Mouse (Mus musculus): ENCODE results near the gene Cpox.
A peak's percentile ranks its signal among the peaks of the same experiment; 100 is the strongest.

The Cpox gene

GRCm38 (mm10) chr16:58669264-58669663, 828 bp upstream of the Cpox start:
- no peak for DNase-seq (ENCODE audit: low read depth, low spot score)

GRCm38 (mm10) chr16:58670643-58671042, 551 bp downstream of the Cpox start:
- peak; percentile 65 for DNase-seq (ENCODE audit: low read depth, low spot score)

- DNase-seq (ENCODE audit: low read depth, low spot score), result no peak
Measured at GRCm38 (mm10) chr16:58671212-58671985, 1.3 kb downstream of the Cpox start.

- DNase-seq (ENCODE audit: low read depth, low spot score), result no peak
Measured at GRCm38 (mm10) chr16:58672396-58672795, 2.3 kb downstream of the Cpox start.

GRCm38 (mm10) chr16:58673811-58674410, 3.8 kb downstream of the Cpox start:
- DNase-seq (ENCODE audit: low read depth, low spot score), result no peak

- DNase-seq (ENCODE audit: low read depth, low spot score), result no peak
Measured at GRCm38 (mm10) chr16:58675256-58675655, 5.2 kb downstream of the Cpox start.

GRCm38 (mm10) chr16:58676156-58676555, 6.1 kb downstream of the Cpox start:
- DNase-seq (ENCODE audit: low read depth, low spot score), result no peak

- DNase-seq (ENCODE audit: low read depth, low spot score), result no peak
Measured at GRCm38 (mm10) chr16:58676633-58677032, 6.5 kb downstream of the Cpox start.

GRCm38 (mm10) chr16:58677491-58677890, 7.4 kb downstream of the Cpox start:
- no peak for DNase-seq (ENCODE audit: low read depth, low spot score)

- DNase-seq (ENCODE audit: low read depth, low spot score), result no peak
Measured at GRCm38 (mm10) chr16:58678660-58679059, 8.6 kb downstream of the Cpox start.

- no peak for DNase-seq (ENCODE audit: low read depth, low spot score)
Measured at GRCm38 (mm10) chr16:58682046-58682445, 12.0 kb downstream of the Cpox start.

- DNase-seq (ENCODE audit: low read depth, low spot score), result no peak
Measured at GRCm38 (mm10) chr16:58682870-58683269, 12.8 kb downstream of the Cpox start.

- no peak for DNase-seq (ENCODE audit: low read depth, low spot score)
Measured at GRCm38 (mm10) chr16:58683911-58684310, 13.8 kb downstream of the Cpox start.

- DNase-seq (ENCODE audit: low read depth, low spot score), result peak; percentile 51
Measured at GRCm38 (mm10) chr16:58684537-58684936, 14.4 kb downstream of the Cpox start.

GRCm38 (mm10) chr16:58685548-58686537, 15.8 kb downstream of the Cpox start:
- DNase-seq (ENCODE audit: low read depth, low spot score), result peak; percentile 85

GRCm38 (mm10) chr16:58688534-58688933, 18.4 kb downstream of the Cpox start:
- no peak for DNase-seq (ENCODE audit: low read depth, low spot score)

- peak; percentile 19 for DNase-seq (ENCODE audit: low read depth, low spot score)
Measured at GRCm38 (mm10) chr16:58689555-58690169, 19.6 kb downstream of the Cpox start.

GRCm38 (mm10) chr16:58690322-58690732, 20.2 kb downstream of the Cpox start:
- DNase-seq (ENCODE audit: low read depth, low spot score), result peak; percentile 83

GRCm38 (mm10) chr16:58694091-58694490, 24.0 kb downstream of the Cpox start:
- no peak for DNase-seq (ENCODE audit: low read depth, low spot score)

- peak; percentile 85 for DNase-seq (ENCODE audit: low read depth, low spot score)
Measured at GRCm38 (mm10) chr16:58696796-58697195, 26.7 kb downstream of the Cpox start.

GRCm38 (mm10) chr16:58697261-58697660, 27.2 kb downstream of the Cpox start:
- DNase-seq (ENCODE audit: low read depth, low spot score), result no peak

GRCm38 (mm10) chr16:58700174-58700573, 30.1 kb downstream of the Cpox start:
- DNase-seq (ENCODE audit: low read depth, low spot score), result no peak

Measured in A20 (cell line).